Mouse (Mus musculus) limb, embryonic 15.5 days (tissue): ENCODE measurements around the gene Tac2. TPM values are rescaled to one million over a fixed set of nuclear protein-coding genes. Genes with fewer than 3 reads are reported as not detected.

Source experiments
- ATAC-seq: fragments of 200-750 bp; cut with Nextera tagmentation; 2 replicates; pipeline ENCODE4 v1.8.0; 2017; ENCODE audit warnings: low read depth, moderate TSS enrichment; ENCODE audit not compliant: insufficient number of reproducible peaks, low FRiP score, low TSS enrichment
- H3K27ac ChIP-seq: fragments of 300-500 bp; sonication (generic); 2 replicates; pipeline ENCODE4 v1.5.1; 2015; ENCODE audit warnings: moderate library complexity, mild to moderate bottlenecking, inconsistent platforms
- H3K27me3 ChIP-seq: fragments of 300-500 bp; sonication (generic); 2 replicates; pipeline ENCODE4 v1.6.1; 2015; ENCODE audit warnings: inconsistent platforms
- H3K36me3 ChIP-seq: fragments of 300-500 bp; sonication (generic); 2 replicates; pipeline ENCODE4 v1.6.1; 2015; ENCODE audit warnings: inconsistent platforms
- H3K4me1 ChIP-seq: fragments of 300-500 bp; sonication (generic); 2 replicates; pipeline ENCODE4 v1.6.1; 2015; ENCODE audit warnings: inconsistent platforms
- H3K4me2 ChIP-seq: fragments of 300-500 bp; sonication (generic); 2 replicates; pipeline ENCODE4 v1.6.1; 2015; ENCODE audit warnings: mild to moderate bottlenecking, inconsistent platforms
- H3K4me3 ChIP-seq: fragments of 300-500 bp; sonication (generic); 2 replicates; pipeline ENCODE4 v1.5.1; 2015; ENCODE audit warnings: mild to moderate bottlenecking, inconsistent platforms
- H3K9ac ChIP-seq: fragments of 300-500 bp; sonication (generic); 2 replicates; pipeline ENCODE4 v1.6.1; 2015; ENCODE audit warnings: inconsistent platforms
- H3K9me3 ChIP-seq: fragments of 300-500 bp; sonication (generic); 2 replicates; pipeline ENCODE4 v1.6.1; 2016; ENCODE audit warnings: inconsistent platforms
- WGBS: fragments of 180-500 bp; shearing (Covaris S2); methylation state at CpG from one replicate; pipeline ENCODE4 v1.1.7; 2015; 5-methylcytosine and 5-hydroxymethylcytosine counted together
- polyA plus RNA-seq: library from polyadenylated mRNA; unstranded; fragments of >200 nt; fragmentation: Nextera tagmentation; extraction: Ambion mirVana; gene quantifications from 2 replicates; pipeline ENCODE4 v1.2.1, GENCODE M21; 2015

Gene Tac2
- polyA plus RNA-seq, 1 experiment from 2014 or later = 0.31 TPM

GRCm38 (mm10) chr10:127766564-127766963 lies 42.3 kb downstream of the Tac2 start:
- Histone ChIP-seq H3K4me1 (no peaks in the 10 kb centered on the region), H3K4me2 (no peak overlapping the region), H3K36me3 (no peaks in the 10 kb centered on the region), H3K27me3 (no peaks in the 10 kb centered on the region), H3K9ac (no peak overlapping the region), H3K27ac (no peak overlapping the region), H3K4me3 (no peak overlapping the region), H3K9me3 (no peaks in the 10 kb centered on the region)
- 66% methylated on average over 1 of the region's 1 CpGs for WGBS
- ATAC-seq = no peak

- 84% methylated on average over 2 of the region's 2 CpGs for WGBS
- Histone ChIP-seq H3K4me1 (no peaks in the 10 kb centered on the region), H3K9ac (no peak within 1 kb of the TSS), H3K36me3 (no peaks in the 10 kb centered on the region), H3K4me3 (no peak within 1 kb of the TSS), H3K27ac (no peak within 1 kb of the TSS), H3K27me3 (no peaks in the 10 kb centered on the region), H3K4me2 (no peak within 1 kb of the TSS), H3K9me3 (no peaks in the 10 kb centered on the region)
- no peak for ATAC-seq
These were observed 51.7 kb downstream of the Tac2 start, which contains the start of gene Rdh9 for GRCm38 (mm10) chr10:127776011-127776410. Rdh9 (plus strand) TSS chr10:127776386.

Other genes with a start within 250 kb of the Tac2 start
- 17.2 and 38.7 TPM in 2 replicates for gene Stac3, start 222.8 kb upstream of the Tac2 start, polyA plus RNA-seq
- gene Ndufa4l2, start 209.5 kb upstream of the Tac2 start, polyA plus RNA-seq = 328 and 370 TPM in 2 replicates
- gene Shmt2, start 202.0 kb upstream of the Tac2 start, polyA plus RNA-seq = 112 and 122 TPM in 2 replicates
- gene Nxph4, start 189.9 kb upstream of the Tac2 start, polyA plus RNA-seq = 21.7 and 25.1 TPM in 2 replicates
- 146 and 148 TPM in 2 replicates for gene Lrp1, start 103.3 kb upstream of the Tac2 start, polyA plus RNA-seq
- 36.7 and 38.9 TPM in 2 replicates for gene Stat6, start 81.5 kb upstream of the Tac2 start, polyA plus RNA-seq
- gene Nemp1, start 57.6 kb upstream of the Tac2 start, polyA plus RNA-seq = 8.3 and 8.5 TPM in 2 replicates
- 23.7 and 24.4 TPM in 2 replicates for gene Nab2, start 55.9 kb upstream of the Tac2 start, polyA plus RNA-seq
- gene Myo1a, start 19.3 kb upstream of the Tac2 start, polyA plus RNA-seq = 0.24 and 0.37 TPM in 2 replicates
- gene Zbtb39, start 15.1 kb downstream of the Tac2 start, polyA plus RNA-seq = 2.4 and 2.8 TPM in 2 replicates
- 1.4 and 1.6 TPM in 2 replicates for gene Gpr182, start 27.3 kb downstream of the Tac2 start, polyA plus RNA-seq
- gene Rdh1, start 35.2 kb downstream of the Tac2 start, polyA plus RNA-seq = 0.64 and 0.71 TPM in 2 replicates
- gene Rdh16f1, start 35.3 kb downstream of the Tac2 start, polyA plus RNA-seq = 2.6 and 3.8 TPM in 2 replicates
- gene Rdh9, start 51.9 kb downstream of the Tac2 start, polyA plus RNA-seq = not detected in 2 replicates
- 0.04 TPM in 1 of 2 replicates, not detected in the other for gene Rdh16, start 76.7 kb downstream of the Tac2 start, polyA plus RNA-seq
- gene Rdh19, start 125.5 kb downstream of the Tac2 start, polyA plus RNA-seq = not detected in 2 replicates
- not detected in 2 replicates for gene Rdh16f2, start 142.0 kb downstream of the Tac2 start, polyA plus RNA-seq
- not detected in 2 replicates for gene Rdh7, start 164.3 kb downstream of the Tac2 start, polyA plus RNA-seq
- 16.4 and 16.8 TPM in 2 replicates for gene Sdr9c7, start 174.0 kb downstream of the Tac2 start, polyA plus RNA-seq